Mouse (Mus musculus) G1E (cell line): ENCODE data around the gene Gm28043. TPM values are rescaled to one million over a fixed set of nuclear protein-coding genes. Genes with fewer than 3 reads are reported as not detected.

Experiments
- ATAC-seq: 2 replicates; pipeline ENCODE4 v1.8.0; 2016; ENCODE audit warnings: mild to moderate bottlenecking; ENCODE audit not compliant: insufficient number of reproducible peaks, poor library complexity, low FRiP score, severe bottlenecking; ENCODE audit errors: extremely low read depth
- DNase-seq: peaks from one replicate; pipeline ENCODE4 v3.0.0; 2012; ENCODE audit warnings: low spot score
- H3K27me3 ChIP-seq: 2 replicates; pipeline ENCODE4 v1.6.1; 2012; ENCODE audit warnings: mild to moderate bottlenecking, low read length, inconsistent platforms; ENCODE audit not compliant: insufficient read depth
- H3K36me3 ChIP-seq: replicated peaks from 2 replicates; pipeline ENCODE3; 2012; ENCODE audit warnings: mild to moderate bottlenecking, inconsistent platforms
- H3K4me1 ChIP-seq: 2 replicates; pipeline ENCODE4 v1.6.1; 2012; ENCODE audit warnings: low read depth, low read length, inconsistent platforms, mixed read lengths; ENCODE audit not compliant: insufficient read depth
- H3K4me3 ChIP-seq: 2 replicates; pipeline ENCODE4 v1.5.1; 2012; ENCODE audit warnings: low read depth, mild to moderate bottlenecking, inconsistent platforms, low read length, moderate library complexity, mixed read lengths
- H3K9me3 ChIP-seq: replicated peaks from 2 replicates; pipeline ENCODE4 v1.6.1; 2012; ENCODE audit warnings: inconsistent platforms
- CTCF ChIP-seq: IDR thresholded peaks from 2 replicates; pipeline ENCODE4 v1.5.1; 2012; ENCODE audit warnings: low read depth, low read length, inconsistent platforms, mixed read lengths
- GATA1 ChIP-seq: IDR thresholded peaks from 2 replicates; pipeline ENCODE4 v1.6.1; 2012; ENCODE audit warnings: borderline replicate concordance, low read length, inconsistent platforms, mixed read lengths
- GATA2 ChIP-seq: IDR thresholded peaks from 2 replicates; pipeline ENCODE4 v1.6.1; 2012; ENCODE audit warnings: low read depth, low read length, inconsistent platforms, borderline replicate concordance
- POLR2AphosphoS5 ChIP-seq: IDR thresholded peaks from 2 replicates; pipeline ENCODE4 v1.6.1; 2012; ENCODE audit warnings: low read depth, low read length, inconsistent platforms; ENCODE audit not compliant: insufficient replicate concordance
- TAL1 ChIP-seq: conservative IDR thresholded peaks from 2 replicates; pipeline ENCODE4 v1.6.1; 2012; ENCODE audit warnings: low read depth, low read length, inconsistent platforms, mixed read lengths
- polyA plus RNA-seq: library from polyadenylated mRNA; stranded (reverse); fragments of >175 nt; gene quantifications from 2 replicates; pipeline ENCODE4 v1.2.3, GENCODE M21; 2012
- total RNA-seq, 2 experiments: library from RNA; stranded (forward) in 1 of 2; stranded (reverse) in 1 of 2; fragments of 200-1000 nt in 1 of 2; fragments of >200 nt in 1 of 2; fragmentation: Nextera tagmentation in 1 of 2; gene quantifications; 2 replicates each; pipeline ENCODE4 v1.2.3; 2014 to 2017

The Gm28043 gene
- total and polyA plus RNA-seq, 3 experiments = 0.29 to 9.2 (median 4.8) TPM

DNA sequence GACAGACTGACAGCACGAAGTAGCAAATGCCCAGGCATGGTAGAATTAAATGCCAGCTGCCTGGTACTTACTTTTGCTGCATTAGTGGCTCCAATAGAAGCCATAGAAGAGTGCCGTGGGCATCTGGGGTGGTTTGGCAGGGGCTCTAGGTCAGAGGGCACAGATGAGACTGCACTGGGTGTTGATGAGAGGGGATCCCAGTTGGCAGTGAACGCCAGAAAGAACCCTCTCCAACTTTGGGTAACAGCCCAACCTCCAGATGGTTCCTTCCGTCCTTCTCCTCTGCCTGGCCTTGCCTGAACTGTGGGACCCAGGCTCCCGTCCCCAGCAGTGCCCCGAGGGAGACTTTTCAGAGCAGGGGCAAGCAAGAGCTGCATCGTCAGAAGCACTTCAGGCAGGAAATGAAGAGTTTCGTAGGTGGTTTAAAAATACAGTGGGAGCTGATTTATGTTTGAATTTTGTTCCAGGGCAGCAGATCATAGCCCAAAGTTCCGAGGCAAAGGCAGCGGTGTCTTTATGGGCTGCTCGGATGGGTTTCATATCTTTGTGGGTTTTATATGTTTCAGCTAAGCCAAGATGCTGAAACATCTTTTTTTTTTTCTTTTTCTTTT, 106.2 kb downstream of the Gm28043 start:
- H3K27me3 ChIP-seq = peaks cover 15% of the 10 kb centered on the region
- ATAC-seq = no peak
- DNase-seq = no peak
- TF ChIP-seq TAL1 (no peak), GATA2 (no peak), GATA1 (no peak), CTCF (no peak), POLR2AphosphoS5 (no peak)
- H3K9me3 ChIP-seq = no peaks in the 10 kb centered on the region
- H3K4me1 ChIP-seq = peaks cover 36% of the 10 kb centered on the region
- peaks cover 8% of the 10 kb centered on the region for H3K36me3 ChIP-seq
- no peak overlapping the region for H3K4me3 ChIP-seq

DNA sequence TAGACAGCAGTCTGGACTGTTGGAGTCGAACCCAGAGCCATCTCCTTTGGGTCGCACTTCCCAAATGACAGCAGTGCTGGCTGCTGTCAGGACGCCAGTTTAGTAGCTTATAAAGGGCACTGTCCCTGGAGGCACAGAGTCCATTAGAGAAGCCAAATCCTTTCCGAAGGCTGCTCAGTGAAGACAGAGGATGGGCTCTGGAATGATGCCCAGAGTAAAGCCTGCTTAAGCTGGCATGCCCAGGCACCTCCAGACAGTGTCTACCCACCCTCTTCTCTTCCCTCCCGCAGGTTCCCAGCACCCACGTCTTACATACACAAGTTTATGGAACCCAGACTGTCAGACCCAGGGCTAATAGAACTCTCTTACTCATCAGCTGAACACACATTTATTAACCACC, 109.9 kb downstream of the Gm28043 start:
- no peak overlapping the region for H3K4me3 ChIP-seq
- DNase-seq (no peak), ATAC-seq (no peak)
- H3K36me3 ChIP-seq = peaks cover 6% of the 10 kb centered on the region
- no peaks in the 10 kb centered on the region for H3K9me3 ChIP-seq
- TF ChIP-seq GATA2 = no peak
- TF ChIP-seq GATA1 = no peak
- TF ChIP-seq TAL1 = no peak
- no peak for TF ChIP-seq CTCF
- TF ChIP-seq POLR2AphosphoS5 = no peak
- peaks cover 26% of the 10 kb centered on the region for H3K4me1 ChIP-seq
- H3K27me3 ChIP-seq = peaks cover 28% of the 10 kb centered on the region

DNA sequence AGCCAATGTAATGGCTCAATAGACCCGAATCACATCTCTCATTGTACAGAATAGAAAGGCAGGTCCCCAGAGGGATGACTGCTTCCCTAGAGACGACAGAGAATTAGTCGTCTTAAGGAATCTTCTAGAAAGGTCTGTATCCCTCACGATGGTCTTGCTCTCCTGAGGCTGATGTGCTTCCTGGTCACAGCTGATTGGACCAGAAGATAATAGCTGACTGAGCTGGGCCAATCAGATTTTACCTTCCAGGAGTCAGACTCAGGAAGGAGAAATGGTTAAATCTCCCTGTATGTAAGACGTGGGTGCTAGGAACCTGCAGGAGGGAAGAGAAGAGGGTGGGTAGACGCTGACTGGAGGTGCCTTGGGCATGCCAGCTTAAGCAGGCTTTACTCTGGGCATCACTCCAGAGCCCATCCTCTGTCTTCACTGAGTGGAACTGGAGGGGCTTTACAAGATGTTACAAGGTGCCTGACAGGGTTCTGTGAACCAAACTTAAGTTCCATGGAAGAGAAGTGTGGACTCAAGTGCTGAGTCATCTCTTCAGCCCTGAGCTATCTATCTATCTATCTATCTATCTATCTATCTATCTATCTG, 110.4 kb downstream of the Gm28043 start:
- no peak for DNase-seq
- Histone ChIP-seq H3K4me1 (peaks cover 21% of the 10 kb centered on the region), H3K9me3 (no peaks in the 10 kb centered on the region), H3K36me3 (peaks cover under 1% of the 10 kb centered on the region), H3K27me3 (peaks cover 28% of the 10 kb centered on the region), H3K4me3 (no peak overlapping the region)
- TF ChIP-seq GATA2 = no peak
- TF ChIP-seq POLR2AphosphoS5 = no peak
- TF ChIP-seq TAL1 = no peak
- TF ChIP-seq GATA1 = no peak
- TF ChIP-seq CTCF = no peak
- ATAC-seq = no peak

- TF ChIP-seq POLR2AphosphoS5 = no peak
- no peak for TF ChIP-seq CTCF
- TF ChIP-seq GATA1 = no peak
- no peak for TF ChIP-seq TAL1
- no peak for TF ChIP-seq GATA2
- peaks cover 49% of the 10 kb centered on the region for H3K27me3 ChIP-seq
- no peaks in the 10 kb centered on the region for H3K9me3 ChIP-seq
- peaks cover 26% of the 10 kb centered on the region for H3K4me1 ChIP-seq
- H3K4me3 ChIP-seq = no peak overlapping the region
- DNase-seq (no peak), ATAC-seq (no peak)
- no peaks in the 10 kb centered on the region for H3K36me3 ChIP-seq
These were observed 113.4 kb downstream of the Gm28043 start for GRCm38 (mm10) chr17:29728082-29728481.

GRCm38 (mm10) chr17:29730510-29731265, 116.0 kb downstream of the Gm28043 start:
- ATAC-seq (no peak), DNase-seq (no peak)
- Histone ChIP-seq H3K27me3 (peaks cover 39% of the 10 kb centered on the region), H3K36me3 (no peaks in the 10 kb centered on the region), H3K4me1 (peaks cover 25% of the 10 kb centered on the region), H3K9me3 (no peaks in the 10 kb centered on the region), H3K4me3 (no peak overlapping the region)
- TF ChIP-seq TAL1 (no peak), CTCF (no peak), GATA1 (no peak), POLR2AphosphoS5 (no peak), GATA2 (no peak)
